Mouse (Mus musculus) kidney, adult 18-20 months (tissue): Measurements from ENCODE around the gene 2410004B18Rik.
"Not testable (repeated sequence)": the region's sequence is repeated elsewhere in the genome, so short reads cannot be mapped to it uniquely, and the experiment has no call there.

Experiments used
- DNase-seq: peaks from one replicate; pipeline ENCODE4 v3.0.0; 2021

The 2410004B18Rik gene

GRCm38 (mm10) chr3:145965583-145965982 is 27.8 kb downstream of the 2410004B18Rik start:
- not testable (repeated sequence) for DNase-seq

- no peak for DNase-seq
Observed at GRCm38 (mm10) chr3:145966806-145967205, 29.0 kb downstream of the 2410004B18Rik start.

- peak; percentile 58 for DNase-seq
Observed at GRCm38 (mm10) chr3:145969031-145969501, 31.3 kb downstream of the 2410004B18Rik start.

- no peak for DNase-seq
Observed at GRCm38 (mm10) chr3:145971501-145971900, 33.7 kb downstream of the 2410004B18Rik start.

GRCm38 (mm10) chr3:145974986-145975385 is 37.2 kb downstream of the 2410004B18Rik start:
- DNase-seq: no peak

- DNase-seq: no peak
Observed at GRCm38 (mm10) chr3:145985333-145985925, 47.6 kb downstream of the 2410004B18Rik start.

- no peak for DNase-seq
Observed at GRCm38 (mm10) chr3:145986317-145987001, 48.6 kb downstream of the 2410004B18Rik start.

GRCm38 (mm10) chr3:145987268-145987969 is 49.6 kb downstream of the 2410004B18Rik start, which contains the start of gene Syde2:
TSS of gene Syde2 (plus strand) at chr3:145987870.
- DNase-seq: peak; percentile 94

GRCm38 (mm10) chr3:145987970-145988683 is 50.3 kb downstream of the 2410004B18Rik start:
- peak; percentile 91 for DNase-seq

- no peak for DNase-seq
Observed at GRCm38 (mm10) chr3:145988684-145989575, 51.1 kb downstream of the 2410004B18Rik start.

- DNase-seq: no peak
Observed at GRCm38 (mm10) chr3:145989576-145990081, 51.8 kb downstream of the 2410004B18Rik start.

GRCm38 (mm10) chr3:145991130-145991529 is 53.3 kb downstream of the 2410004B18Rik start:
- DNase-seq: peak; percentile 59

GRCm38 (mm10) chr3:145991976-145992730 is 54.3 kb downstream of the 2410004B18Rik start:
- DNase-seq: peak; percentile 45

GRCm38 (mm10) chr3:145992796-145993195 is 55.0 kb downstream of the 2410004B18Rik start:
- DNase-seq: peak; percentile 69

GRCm38 (mm10) chr3:145993481-145994201 is 55.8 kb downstream of the 2410004B18Rik start:
- DNase-seq: no peak
